Mouse (Mus musculus): ENCODE results near the gene Anapc16.

The Anapc16 gene

DNA sequence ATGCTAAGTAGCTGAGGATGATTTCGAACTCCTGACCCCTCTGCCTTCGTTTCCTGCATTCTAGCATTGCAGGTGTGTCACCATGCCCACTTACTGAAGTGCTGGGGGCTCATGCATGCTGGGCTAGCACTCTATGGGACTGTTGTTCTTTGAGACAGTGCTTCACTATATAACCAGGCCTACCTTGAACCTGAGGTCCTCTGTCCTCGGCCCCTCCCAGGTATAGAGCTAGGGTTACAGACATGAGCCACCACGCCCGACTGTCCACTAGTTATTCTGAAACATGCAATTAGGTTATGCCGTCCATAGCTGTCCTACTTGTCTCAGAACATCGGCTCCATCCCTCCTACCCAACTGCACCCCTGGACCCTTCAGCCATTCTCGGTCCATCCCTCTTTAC is 31.1 kb downstream of the Anapc16 start:
- no peak for DNase-seq (ENCODE audit: low spot score)

DNA sequence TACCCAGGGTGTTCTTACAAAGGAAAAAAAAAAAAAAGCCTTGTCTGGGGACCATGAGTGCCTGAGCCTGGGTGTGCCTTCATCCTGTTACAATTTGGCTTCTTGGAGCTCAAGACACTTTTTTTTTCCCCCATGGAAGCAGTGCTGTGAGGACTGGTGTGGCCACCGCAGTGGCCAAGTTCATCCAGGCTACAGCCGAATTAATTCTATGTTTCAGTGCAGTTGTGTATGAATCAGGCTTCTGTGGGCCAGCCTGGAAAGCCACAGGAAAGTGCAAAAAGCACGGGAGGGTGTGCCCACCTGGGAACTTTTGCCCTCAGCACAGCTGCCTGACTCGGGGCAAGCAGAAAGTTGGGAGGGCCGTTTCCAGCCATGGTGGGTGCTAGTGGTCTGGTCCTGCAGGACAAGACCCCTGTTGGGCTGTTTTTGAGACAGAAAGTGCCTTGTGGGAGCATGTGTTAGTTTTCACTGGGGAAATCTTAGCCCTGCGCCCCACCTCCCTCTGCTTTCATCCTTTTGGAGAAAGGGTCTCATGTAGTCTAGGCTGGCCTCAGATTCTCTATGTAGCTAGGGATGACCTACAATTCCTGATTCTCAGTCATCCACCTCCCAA is 32.4 kb downstream of the Anapc16 start:
- DNase-seq (ENCODE audit: low spot score): no peak

DNA sequence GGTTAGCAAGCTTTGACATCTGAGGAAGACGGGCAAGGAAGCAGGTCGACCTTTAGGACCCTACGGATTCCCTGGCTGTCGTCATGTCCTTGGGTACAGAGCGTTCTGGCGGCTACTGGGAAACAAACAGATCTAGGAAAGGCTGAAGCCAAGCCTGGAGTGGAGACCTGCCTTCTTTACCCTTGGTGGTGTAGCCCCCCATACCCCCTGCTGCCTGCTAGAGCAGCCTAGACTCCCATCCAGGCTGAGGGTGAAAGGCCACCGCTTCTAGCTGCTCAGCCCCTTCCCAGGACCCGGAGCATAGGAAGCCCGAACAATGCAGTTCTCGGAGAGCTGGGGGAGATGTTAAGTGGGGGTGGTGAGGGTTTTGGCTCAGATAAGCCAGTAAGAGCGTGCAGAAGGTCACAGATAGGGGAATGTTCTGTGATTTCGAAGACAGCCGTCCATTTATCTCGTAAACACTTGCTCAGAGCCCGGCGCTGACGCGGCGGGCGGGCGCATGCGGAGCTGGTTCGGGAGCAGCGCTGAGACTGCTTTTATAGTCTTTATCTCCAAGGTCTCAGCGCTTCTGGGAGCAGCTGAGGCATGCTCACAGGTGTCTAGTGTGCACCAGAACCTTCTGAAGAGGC is 33.0 kb downstream of the Anapc16 start:
- peak; percentile 82 for DNase-seq (ENCODE audit: low spot score)

DNA sequence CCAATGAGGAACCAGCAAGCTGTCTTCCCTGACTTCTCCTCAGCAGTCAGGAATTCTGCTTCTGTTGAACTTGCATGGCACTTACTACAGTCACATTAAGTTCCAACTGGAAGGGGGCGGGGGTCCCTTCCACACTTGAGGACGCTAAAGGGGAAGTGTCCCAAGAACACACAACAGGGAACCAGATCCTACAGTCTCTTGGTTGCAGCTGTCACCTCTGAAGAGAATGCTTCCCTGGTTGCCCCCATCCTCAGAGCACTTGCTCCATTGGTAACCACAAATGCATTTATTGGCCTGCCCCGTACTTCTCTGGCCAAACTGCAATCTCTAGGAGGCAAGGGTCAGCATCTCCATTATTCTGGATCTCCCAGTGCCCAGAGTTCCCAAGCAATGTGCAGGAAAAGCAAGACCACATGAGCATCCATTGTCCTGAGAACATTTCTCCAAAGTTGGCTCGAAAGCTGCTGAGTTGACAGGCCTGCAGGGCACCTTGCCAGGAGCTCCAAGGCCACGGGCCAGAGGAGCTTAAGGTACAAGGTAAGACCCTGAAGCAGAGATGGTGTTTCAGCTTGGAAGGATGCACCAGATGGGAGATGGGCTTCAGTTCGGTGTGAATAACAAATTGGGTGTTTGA is 35.5 kb downstream of the Anapc16 start:
- no peak for DNase-seq (ENCODE audit: low spot score)

DNA sequence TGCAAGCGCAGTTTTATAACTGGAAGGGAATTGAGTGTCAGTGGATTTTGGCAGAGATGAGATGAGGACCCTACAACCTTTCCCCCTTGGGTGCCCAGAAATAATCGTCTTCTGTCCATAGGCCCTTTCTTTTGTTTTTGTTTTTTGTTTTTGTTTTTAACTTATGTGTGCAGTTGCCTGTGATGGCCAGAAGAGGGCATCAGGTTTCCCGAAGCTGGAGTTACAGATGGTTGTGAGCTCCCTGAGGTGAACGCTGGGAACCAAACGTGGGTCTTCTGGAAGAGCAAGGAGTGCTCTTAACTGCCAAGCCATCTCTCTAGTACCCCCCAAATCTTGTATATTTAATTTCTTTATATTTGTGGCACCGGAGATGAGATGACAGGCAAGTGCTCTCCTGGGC is 36.2 kb downstream of the Anapc16 start:
- no peak for DNase-seq (ENCODE audit: low spot score)

DNA sequence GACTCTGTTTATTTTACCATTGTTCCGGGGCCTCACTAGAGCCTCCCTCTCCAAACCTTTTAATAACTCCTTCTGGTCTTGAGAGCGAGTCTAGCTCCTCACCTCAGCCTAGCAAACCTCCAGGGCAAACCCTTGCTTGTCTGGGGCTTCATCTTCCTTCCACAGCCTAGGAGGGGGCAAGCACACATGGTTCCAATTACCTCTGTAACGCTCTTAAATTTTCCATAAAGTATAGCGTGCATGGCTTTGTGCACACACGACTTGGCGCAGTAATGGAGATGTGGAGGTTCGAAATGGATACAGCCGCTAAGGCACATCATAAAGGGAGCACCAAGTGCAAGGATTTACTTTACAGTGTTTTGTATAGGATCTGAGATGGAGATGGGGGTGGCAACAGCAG is 37.1 kb downstream of the Anapc16 start:
- no peak for DNase-seq (ENCODE audit: low spot score)

DNA sequence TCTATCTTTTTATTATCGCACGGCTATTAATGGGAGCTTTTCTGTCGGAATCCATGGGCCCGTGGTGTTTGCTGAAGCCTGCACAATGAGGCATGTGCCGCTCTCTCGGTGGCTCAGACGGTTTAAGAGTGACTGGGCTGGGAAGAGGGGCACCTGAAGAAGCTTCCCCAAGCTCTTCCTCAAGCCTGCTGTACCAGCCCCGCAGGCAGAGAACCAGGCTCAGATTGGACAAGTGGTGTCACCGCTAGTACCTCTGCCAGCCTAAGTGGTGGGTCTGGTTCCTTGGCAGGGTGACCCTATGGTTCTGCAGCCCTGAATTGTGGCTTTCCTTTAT is 37.6 kb downstream of the Anapc16 start:
- no peak for DNase-seq (ENCODE audit: low spot score)

DNA sequence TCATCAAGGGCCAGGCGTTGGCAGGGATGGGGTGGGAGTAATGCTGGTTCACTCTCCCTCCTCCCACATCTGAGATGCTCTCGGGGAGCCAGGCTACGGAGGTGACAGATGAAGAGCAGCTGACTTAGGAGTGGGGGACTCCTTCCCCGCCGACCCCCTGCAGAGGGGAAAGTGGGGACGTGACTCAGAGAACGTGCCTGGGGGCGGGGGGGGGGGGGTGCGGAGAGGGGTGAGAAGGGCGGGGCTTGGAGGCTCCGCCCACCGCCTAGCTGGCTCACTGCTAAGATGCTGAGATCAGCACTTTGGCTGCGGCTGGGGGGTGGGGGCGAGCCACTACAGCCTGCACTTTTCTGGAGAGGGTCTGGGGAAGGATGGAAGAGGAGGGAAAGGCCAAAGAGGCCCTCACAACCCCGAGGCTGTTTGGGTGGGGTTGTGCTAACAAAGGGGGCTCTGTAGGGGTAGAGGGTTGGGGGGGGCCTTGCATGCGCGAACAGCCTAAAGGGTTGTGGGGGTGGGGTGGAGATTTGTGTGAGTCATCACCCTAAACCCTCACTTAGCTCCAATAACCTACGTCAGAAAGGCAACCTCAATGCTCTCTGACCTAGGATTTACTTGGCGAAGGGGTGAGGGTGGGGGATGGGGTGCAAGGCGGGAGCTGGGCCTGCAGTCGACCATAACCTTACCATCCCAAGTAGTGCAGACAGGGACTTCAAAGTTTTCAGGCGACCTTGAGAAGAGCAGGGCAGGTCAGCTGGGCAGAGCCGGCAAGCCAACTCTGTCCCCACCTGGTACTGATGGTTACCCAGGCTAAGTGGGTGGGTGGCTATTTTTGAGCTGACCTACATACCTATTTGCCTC is 38.2 kb downstream of the Anapc16 start:
- no peak for DNase-seq (ENCODE audit: low spot score)

DNA sequence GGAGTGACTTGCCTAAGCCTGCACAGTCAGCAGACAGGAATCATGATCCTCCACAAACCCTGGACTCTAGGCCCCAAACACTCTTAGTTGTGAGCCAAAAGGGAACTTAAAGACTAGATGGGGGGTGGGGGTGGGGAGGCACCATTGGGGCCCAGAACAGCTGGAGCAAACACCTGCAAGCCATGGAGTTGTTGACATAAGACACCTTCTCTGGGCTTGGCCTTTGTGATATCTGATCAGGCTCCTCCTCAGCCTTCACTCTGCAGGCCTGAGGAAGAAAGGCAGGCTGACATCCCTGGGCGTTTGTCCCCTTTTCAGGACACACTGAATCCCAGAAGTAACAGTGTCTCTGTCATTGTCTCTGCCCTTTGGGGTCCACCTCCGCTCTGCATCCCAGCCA is 39.3 kb downstream of the Anapc16 start:
- no peak for DNase-seq (ENCODE audit: low spot score)

DNA sequence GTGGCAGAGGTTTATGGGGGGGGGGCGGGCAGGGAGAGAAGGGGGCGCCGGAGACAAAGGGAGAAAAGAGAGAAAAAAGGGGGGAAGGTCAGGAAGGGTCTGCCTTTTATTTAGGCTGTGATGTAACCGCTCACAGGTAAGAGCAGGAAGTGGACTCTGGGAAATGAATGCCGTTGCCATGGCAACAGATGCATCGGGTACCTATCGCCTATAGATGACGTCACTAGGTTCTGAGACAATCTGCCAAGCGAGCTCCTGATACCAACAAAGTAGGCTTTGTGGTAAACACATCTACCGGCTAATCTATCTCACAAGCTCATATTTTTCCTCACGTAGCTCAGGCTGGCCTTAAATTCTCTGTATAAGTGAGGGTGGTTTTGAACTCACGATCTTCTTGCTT is 43.4 kb downstream of the Anapc16 start:
- no peak for DNase-seq (ENCODE audit: low spot score)

DNA sequence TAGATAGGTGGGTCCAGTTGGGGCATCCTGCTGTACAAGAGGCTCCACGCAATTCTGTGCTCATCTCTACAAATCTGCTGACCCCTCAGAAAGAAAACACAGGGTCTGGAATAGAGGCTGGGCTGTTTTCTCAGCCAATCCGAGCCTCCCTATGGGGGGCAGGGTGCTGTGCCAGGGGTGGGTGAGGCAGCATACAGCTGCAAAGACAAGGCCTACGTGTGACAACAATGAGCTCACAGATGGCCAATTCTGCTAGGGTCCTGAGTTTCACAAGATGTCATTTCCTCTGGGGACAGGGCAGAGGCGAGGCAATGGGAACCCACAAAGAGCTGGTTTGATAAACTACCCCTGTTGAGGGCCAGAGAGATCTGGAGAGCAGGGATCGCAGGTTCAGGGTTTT is 44.5 kb downstream of the Anapc16 start:
- peak; percentile 72 for DNase-seq (ENCODE audit: low spot score)

DNA sequence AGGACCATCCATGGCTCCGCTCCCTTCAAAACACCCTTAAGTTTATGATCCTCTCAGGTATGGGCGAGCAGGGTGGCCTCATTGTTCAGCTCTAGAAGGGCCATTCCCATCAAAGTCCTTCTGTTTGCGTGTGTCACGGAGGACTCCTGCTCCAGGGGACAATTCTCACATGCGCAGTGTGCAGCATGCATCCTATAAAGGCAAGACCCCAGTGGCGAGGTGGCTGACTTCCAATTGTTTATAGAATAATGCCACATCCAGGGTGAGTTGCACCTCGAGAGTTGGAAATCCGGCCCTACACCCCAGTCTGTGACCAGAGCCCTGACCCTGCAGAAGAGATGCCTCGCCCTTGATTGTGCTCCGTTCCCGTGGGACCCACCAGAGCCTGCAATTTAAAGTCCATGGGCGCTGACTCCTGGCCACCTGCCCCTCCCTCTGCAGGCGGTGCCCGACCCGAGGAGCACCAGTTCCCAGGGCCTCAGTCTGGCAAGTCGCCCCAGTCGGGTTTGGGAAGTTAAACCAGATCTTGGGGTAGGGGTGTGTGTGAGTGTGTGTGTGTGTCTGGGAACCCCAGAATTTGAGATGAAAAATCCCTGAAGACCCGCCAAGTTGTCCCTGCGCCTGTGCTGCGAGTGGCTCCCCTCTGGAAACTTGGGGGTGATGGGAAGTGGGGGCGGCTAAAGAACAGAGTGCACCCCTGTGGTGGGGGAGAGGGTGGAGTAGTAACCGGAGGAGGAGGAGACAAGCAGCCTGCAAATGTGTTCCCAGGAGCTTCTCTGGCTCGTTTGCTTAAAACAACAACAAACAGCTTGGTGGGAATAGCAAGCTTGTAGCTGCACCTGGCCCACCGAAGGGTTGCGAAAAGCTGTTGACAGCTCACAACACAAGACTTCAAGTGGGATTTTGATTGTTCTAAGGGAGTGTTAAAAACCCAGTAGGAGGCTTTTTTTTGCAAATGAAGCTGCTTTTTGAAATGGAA is 45.5 kb downstream of the Anapc16 start:
- DNase-seq (ENCODE audit: low spot score): peak; percentile 63

DNA sequence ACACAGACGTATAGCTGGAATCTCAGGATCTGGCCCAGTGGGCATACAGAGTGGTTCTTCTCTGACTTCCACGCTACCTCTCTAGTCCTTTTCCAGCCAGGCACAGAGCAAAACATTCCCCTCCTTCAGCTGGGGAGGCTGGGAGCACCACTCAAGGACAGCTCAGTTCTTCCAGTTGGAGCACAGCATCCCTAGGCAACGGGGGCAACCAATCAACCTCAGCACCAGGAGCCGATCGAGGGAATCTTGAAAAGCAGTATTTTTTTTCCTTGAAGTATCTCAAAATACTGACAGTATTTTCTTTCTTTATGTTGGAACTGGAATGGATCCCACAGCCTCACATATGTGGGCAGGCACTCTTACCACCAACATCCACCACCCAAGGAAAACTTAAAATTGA is 46.3 kb downstream of the Anapc16 start:
- DNase-seq (ENCODE audit: low spot score): no peak

DNA sequence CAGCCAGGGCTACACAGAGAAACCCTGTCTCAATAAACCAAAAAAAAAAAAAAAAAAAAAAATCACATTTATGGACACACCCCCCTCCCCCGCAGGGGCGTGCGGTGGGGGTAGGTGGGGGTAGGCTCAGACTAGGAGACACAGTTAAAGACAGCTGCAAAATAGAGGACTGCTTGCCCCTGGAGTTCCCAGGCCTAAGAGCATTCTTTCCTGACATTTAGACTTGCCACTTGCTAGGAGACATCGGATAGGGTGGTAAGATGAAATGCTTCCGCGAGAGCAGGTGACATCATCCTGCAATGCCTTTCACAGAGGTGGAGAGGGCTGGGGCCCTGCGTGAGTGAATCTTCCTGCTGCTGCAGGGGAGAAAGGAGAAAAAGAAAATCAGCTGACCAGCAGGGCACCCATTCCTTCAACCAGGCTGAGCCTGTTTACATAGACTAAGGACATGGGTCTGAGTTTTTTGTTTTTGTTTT is 49.3 kb downstream of the Anapc16 start:
- no peak for DNase-seq (ENCODE audit: low spot score)

DNA sequence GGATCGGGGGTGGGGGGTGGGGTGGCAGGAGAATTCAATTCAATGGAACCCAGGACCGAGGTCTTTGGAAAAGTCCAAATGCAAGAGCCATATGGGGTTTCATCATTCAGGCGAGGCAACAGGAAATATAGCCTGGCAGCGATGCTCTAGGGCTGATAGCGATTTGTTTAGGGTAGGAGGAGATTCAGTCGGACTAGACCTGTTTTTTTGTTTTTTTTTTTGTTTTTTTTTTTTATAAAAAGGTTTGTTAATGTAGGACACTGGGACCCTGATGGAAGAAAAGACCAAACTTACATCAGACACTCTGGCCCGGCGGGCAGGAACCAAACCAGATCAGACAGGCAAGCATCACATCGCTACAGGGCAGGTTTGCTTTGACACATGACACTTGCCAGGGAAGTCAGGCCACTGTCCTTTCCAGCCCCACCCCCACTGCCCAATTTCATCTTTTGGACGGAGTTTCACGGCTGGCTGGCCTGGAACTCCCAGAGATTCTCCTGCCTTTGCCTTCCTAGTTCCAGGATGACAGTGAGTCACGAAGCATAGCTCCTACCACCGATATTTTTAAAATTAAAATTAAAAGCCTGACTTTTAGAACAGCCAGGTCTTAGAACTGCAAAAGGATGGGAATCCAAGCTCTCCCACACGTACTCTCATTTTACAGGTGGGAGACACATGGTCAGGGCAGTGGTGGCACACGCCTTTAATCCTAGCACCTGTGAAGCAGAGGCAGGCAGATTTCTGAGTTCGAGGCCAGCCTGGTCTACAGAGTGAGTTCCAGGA is 50.0 kb downstream of the Anapc16 start:
- DNase-seq (ENCODE audit: low spot score): peak; percentile 47

DNA sequence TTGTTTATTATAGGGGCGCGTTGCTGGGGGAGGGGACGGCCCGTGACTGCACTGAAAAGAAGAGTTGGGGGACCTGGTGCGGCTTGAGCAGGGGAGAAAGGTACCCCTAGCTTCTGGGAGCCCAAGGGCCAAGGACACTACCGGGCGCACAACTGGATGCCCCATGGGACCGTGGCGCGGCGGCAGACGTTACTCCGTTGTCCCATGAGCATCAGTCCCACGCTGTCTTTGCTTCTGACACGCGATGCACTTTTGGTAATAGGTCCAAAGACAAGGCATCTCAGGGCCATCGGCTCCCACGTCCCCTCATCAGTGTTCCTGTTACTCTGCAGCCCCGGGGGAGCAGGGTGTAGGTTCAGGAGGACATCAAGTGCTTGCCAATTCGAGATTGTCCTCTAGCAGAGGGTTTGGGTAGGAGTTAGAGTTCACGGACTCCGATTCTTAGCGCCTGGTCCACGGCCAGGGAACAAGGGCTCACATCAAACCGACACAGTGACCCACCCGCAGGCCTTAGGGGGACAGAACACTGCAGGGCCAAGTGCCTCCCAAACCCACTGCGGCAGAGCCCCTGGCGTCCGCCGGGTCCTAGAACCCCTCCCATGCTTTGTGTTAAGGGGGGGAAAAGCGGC is 50.7 kb downstream of the Anapc16 start:
- peak; percentile 70 for DNase-seq (ENCODE audit: low spot score)

DNA sequence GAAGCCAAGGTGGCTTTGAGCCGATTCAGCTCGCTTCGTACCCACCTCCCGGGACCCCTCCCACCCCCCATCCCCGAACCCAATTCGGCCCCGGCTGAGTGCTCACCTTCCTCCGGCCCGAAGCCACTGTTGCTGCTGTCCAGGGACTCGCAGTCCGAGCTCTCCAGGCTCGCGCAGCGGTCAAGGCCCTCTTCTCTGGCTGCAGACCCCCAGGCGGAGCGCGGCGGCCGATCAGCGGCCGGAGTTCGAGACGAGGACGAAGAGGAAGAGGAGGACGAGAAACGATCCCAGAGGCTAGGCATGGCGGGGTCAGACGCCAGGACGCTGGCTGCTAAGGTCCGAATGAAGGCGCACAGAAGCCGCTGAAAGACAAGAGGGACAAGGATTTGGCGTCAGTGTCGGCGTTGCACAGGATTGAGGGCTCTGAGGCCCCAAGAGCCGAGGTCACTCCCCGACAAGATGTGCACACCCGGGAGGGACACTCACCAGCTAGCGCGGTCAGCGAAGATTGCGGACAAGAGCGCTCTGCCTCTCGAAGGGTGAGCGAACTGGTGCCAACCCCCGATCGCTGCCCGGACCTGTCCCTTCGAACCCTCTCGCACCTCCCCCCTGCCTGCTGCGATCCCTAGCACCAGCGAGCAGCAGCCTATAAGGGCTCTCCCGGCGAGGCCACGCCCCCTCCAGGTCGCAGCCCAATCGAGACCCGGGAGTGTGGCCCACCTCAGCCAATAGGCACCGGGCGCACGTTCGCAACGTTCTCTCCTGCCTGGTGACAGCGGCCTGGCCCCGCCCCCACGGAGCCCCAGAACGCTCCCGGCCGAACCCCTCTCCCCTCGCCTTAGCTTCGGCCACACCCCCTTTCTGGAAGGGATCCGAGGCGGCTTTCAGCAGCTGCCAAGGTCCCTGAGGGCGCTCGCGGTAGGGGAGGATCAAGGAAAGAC is 51.5 kb downstream of the Anapc16 start, which contains the start of gene Ddit4:
Gene Ddit4 (minus strand): TSS at position 624 of the 941 bp plus-strand sequence.
- DNase-seq (ENCODE audit: low spot score): peak; percentile 100

DNA sequence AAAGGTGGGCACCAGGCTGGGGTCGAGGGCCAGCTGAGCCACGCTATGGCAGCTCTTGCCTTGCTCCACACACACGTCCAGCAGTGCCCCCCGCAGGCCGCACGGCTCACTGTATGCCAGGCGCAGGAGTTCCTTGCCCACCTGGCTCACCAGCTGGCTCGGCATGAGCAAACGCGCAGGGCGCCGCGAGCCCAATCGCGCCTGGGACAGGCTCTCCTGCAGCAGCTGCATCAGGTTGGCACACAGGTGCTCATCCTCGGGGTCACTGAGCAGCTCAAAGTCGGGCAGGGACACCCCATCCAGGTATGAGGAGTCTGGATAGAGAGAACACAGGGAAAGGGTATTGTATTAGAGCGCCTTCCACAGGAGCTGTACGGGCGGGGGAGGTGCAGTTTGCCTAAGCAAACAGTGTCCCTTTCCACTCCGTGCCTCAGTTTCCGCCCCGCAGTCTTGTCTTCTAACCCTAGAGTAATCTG is 52.2 kb downstream of the Anapc16 start:
- DNase-seq (ENCODE audit: low spot score): peak; percentile 85

Measured in layer of hippocampus, adult 11-12 months (tissue).